Mouse (Mus musculus) liver, postnatal 0 days (tissue): ENCODE measurements around the gene Defb19.

ENCODE experiments used
- CTCF ChIP-seq: sonication (generic); IDR thresholded peaks from 2 replicates; pipeline ENCODE4 v1.5.1; 2016; ENCODE audit warnings: antibody characterized with exemption, low read depth
- EP300 ChIP-seq: IDR thresholded peaks from 2 replicates; pipeline ENCODE4 v1.6.1; 2016; ENCODE audit warnings: antibody characterized with exemption, low read depth, mild to moderate bottlenecking

DNA sequence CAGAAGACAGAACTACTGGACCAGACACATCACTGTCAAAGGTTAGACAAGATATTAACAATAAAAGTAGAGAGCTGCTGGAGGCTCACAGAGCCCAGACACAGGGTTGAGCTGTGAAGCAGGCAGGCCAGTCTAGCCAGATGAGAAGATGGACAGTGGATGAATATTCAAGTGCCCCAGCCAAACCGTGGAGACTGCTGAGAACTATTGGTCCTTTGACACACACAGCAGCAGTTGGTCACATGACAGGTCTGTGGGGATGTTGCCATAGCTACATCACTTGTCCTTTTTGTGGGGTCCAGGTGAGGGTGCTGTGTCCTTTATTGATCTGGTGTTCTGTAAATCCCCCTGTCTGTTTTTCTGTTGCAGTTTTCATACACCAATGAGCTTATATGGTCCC lies 45.1 kb upstream of the Defb19 start:
- TF ChIP-seq CTCF: no peak
- TF ChIP-seq EP300: no peak
